Mouse (Mus musculus) retina, postnatal 7 days (tissue): ENCODE data around the gene Olfr70.

ENCODE experiments used
- DNase-seq: peaks from one replicate; pipeline ENCODE4 v3.0.0-alpha.2; 2012; ENCODE audit warnings: low read depth, low spot score

The Olfr70 gene

GRCm38 (mm10) chr4:43711821-43712220, 11.2 kb upstream of the Olfr70 start:
- DNase-seq, result peak; percentile 42

DNA sequence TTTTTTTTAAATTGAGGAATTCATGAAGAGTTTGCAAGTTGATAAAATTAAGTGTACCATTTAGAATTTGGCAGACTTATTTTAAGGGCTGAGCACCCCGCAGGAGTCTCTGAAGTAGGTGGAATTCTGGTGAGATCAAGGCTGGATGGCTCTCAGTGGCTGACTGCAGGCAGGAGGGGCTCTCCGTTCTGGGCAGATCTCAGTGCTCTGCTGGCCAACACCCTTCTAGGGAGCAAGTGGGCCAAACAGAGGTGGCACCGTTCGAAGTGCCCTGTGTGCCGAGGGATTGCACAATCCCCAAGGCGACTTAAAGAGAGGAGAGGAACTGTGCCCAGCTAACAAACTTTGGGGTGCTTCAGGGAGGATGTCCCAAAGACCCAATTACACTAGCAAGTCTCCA, 9.3 kb upstream of the Olfr70 start, which contains the start of gene Olfr71:
Gene Olfr71, minus strand, starts transcription at position 387 of the 400 bp plus-strand sequence.
- no peak for DNase-seq

DNA sequence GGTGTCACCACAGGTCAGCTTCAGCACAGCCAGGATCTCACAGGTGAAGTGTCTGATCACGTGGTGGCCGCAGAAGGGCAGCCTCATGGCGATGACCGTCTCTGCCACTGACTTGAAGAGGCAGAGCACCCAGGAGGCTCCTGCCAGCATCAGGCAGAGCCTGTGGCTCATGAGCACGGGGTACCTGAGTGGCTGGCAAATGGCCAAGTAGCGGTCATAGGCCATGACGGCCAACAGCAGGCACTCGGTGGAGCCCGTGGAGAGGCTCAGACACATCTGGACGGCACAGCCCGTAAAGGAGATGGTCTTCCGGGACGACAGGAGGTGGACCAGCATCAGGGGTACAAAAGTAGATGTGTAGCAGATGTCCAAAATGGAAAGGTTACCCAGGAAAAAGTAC, 5.4 kb upstream of the Olfr70 start:
- no peak for DNase-seq

DNA sequence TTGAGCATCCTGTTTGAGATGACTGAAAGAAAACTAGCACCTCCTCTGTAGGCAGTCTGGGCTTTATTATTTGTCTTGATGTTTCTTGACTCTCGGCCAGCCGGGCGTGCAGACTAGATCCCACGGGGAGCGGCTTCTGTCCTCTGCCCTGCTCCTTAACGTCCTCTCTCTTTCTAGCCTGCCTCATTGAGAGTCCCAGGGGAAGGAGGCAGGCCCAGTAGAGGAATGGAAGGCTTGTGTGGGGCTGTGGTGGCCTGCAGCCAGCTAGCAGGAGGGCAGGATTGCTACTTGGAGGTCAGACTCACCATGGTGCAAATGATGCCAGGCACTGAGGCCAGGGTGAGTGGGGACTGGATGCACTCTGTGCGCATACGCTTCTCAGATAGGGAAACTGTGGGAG, 3.2 kb upstream of the Olfr70 start:
- no peak for DNase-seq

DNA sequence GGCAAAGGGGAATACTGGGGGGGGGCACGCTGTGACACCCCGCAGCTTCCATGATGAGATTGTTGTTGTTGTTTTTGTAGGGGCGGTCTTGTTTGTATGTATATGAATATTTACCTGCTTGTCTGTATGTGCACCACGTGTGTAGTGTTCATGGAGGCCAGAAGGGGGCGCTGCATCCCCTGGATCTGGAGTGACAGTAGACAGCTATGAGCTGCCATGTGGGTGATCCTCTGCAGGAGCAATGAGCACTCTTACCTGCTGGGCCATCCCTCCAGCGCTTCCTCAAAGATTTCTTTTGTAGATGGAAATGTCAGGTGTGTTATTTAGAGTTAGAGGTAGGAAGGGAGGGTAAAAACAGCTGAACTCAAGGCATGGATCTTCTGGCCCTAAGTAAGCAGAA, 2.8 kb upstream of the Olfr70 start:
- no peak for DNase-seq

- no peak for DNase-seq
Measured at GRCm38 (mm10) chr4:43696561-43696960, 4.0 kb downstream of the Olfr70 start.

- no peak for DNase-seq
Measured at GRCm38 (mm10) chr4:43695249-43695671, 5.3 kb downstream of the Olfr70 start.

- DNase-seq, result no peak
Measured at GRCm38 (mm10) chr4:43694439-43695248, 6.0 kb downstream of the Olfr70 start.

GRCm38 (mm10) chr4:43693806-43694241, 6.8 kb downstream of the Olfr70 start:
- DNase-seq, result no peak

DNA sequence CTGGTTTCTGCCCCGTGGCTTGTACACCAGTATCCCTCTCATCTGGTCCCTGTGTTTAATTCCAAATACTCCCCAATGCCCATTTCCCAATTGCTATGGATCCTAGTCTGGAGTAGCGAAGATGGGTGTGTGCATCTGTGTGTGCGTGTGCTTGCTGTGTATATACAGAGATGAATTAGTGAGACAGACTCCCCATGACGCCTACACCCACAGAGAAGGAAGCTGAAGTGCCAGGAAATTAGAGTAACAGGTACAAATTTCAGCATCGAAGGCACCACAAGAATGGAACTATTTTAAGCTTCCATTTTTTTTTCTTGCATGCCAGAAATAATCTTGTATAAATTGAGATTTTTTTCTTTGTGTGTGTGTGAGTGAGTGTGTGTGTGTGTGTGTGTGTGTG, 9.6 kb downstream of the Olfr70 start:
- DNase-seq, result no peak

DNA sequence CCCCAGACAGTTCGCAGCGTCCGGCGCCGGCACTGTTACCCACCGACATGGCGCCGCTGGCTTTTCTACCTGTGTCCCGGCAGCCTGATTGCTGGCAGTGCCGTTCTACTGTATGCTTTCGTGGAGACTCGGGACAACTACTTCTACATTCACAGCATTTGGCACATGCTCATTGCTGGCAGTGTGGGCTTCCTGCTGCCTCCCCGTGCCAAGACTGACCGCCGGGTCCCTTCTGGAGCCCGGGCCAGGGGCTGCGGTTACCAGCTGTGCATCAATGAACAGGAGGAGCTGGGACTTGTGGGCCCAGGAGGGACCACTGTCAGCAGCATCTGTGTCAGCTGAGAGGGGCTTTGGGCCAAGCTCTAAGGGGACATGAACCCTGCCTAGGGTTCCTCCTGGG, 10.6 kb downstream of the Olfr70 start:
- no peak for DNase-seq

DNA sequence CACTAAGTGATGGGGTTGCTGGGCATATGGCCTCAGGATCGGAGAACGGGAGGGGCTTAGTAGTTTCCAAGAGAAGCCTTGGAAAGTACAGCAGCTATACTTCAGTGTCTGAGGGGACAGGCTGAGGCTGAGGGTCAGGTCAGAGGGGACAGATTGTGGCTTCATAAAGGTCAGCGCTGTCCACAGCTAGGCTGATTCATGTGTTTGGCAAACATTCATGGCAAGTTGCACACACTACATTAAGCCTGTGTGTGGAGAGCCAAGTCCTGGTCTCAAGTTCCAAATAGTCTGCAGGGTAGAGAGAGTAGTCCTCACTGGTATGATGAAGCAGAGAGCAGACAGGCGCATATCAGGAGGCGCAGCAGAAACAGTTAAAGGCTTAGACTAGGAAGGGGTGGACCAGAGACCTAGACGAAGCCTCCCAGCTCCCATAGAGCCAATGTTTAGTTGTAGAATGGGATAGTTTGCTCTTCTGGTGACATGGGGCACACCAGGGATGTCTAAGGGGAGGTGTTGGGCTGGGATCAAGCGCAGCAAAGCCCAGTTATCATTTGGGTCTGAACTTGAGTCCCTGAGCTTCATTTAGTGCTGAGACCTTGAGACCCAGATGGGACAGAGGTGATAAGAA, 21.1 kb downstream of the Olfr70 start:
- no peak for DNase-seq

DNA sequence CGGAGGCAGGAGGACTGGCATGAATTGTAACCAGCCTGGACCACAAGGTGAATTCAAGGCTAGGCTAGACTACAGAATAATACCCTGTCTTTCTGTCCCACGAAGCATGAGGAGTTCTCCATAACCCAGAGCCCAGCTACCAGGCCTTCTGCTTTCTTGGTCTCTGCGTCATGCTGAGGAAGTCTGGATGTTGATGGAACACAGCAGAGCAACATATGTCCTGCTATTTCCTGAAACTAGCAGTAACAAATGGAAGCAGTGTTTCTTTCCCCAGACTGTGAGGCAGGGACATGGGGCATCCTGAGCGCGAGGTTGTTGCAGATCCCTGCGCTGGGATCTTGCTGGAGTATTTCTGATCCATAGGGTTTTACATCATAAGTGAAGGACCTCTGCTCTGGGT, 22.1 kb downstream of the Olfr70 start:
- DNase-seq, result no peak

DNA sequence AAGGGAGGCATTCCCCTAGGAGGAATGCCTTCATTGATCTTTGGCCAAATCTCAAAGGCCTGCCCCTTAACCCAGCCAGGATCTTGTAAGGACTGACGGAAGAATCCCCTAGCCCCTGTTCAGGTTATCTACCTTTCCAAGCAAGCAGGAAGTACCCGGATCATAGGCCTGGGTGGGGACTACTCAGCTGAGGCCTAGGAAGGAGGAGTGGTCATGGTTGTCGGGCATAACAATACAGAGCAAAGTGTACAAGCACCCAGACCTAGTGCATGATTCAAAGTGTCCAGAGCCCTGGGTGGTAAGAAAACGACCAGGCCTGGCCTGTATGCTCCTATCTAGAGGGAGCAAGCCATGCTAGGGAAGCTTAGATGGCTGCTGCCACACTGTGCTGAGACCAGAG, 25.0 kb downstream of the Olfr70 start:
- DNase-seq, result no peak

- no peak for DNase-seq
Measured at GRCm38 (mm10) chr4:43674974-43675373, 25.6 kb downstream of the Olfr70 start.

GRCm38 (mm10) chr4:43673703-43674102, 26.9 kb downstream of the Olfr70 start:
- DNase-seq, result no peak

GRCm38 (mm10) chr4:43672070-43672469, 28.5 kb downstream of the Olfr70 start:
- DNase-seq, result peak; percentile 93

- DNase-seq, result no peak
Measured at GRCm38 (mm10) chr4:43669428-43669794, 31.2 kb downstream of the Olfr70 start.

DNA sequence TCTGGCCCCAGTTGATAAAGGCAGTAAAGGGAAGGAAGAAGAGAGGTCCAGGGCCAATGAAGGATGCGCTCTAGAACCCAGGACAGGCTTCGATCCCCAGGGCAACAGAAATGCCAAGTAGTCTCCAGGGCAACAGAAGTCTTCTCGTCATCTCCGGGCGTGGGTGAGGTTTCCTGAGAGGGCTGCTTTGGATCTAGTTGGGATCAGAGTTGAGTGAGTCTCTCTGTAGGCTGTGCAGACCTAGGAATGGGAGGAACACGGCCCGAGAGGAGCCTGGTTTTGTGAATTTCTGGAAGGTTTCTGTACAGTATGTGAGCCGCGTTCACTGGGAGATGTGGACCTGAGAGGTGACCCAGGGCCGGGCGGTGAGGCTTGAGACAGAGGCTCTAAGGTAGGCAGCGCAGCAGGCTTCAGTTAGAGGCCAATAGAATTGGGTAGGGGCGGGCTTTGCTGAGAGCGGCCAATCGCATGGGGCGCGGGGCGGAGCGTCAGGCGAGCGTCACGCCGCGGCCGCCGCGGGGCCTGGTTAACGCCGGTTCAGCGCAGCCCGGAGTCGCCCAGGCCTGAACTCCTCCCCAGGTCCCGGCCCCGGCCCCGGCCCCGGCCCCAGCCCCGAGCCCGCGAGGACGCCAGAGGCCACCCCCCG, 31.7 kb downstream of the Olfr70 start, which contains the start of the genes Tmem8b and Fam221b:
Gene Tmem8b, plus strand, starts transcription at position 190 of the 646 bp plus-strand sequence.
Gene Fam221b, minus strand, starts transcription at position 364 of the 646 bp plus-strand sequence.
- peak; percentile 70 for DNase-seq

DNA sequence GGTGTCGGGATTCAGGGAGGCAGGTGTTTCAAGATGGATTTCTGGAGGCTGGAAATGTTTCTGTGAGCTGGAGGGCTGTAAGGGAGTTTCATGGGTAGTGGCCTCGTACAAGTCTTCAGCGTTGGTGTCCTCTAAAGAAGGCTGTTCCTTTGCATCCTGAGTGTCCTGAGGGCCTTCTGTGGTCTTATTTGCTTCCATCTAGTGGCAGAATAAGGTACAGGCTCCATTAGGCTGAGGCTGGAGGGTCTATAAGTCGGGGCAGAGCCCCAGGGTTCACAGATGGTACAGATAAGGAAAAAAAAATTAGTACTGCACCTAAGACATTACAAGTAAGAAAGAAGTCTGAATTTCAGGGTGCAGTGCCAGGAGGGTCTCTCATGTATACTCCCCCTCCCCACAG, 34.2 kb downstream of the Olfr70 start:
- DNase-seq, result no peak

- no peak for DNase-seq
Measured at GRCm38 (mm10) chr4:43657146-43657545, 43.5 kb downstream of the Olfr70 start.

GRCm38 (mm10) chr4:43656339-43657109, 44.1 kb downstream of the Olfr70 start, which contains the start of gene Hint2:
Gene Hint2 (minus strand): TSS chr4:43656466.
- DNase-seq, result peak; percentile 96
